Mouse (Mus musculus): Measurements from ENCODE around the gene Grb7.

Gene Grb7

GRCm38 (mm10) chr11:98472696-98473095 lies 26.5 kb downstream of the Grb7 start:
- no peak for DNase-seq (ENCODE audit: low spot score)

- DNase-seq (ENCODE audit: low spot score) = no peak
These were observed 27.8 kb downstream of the Grb7 start for GRCm38 (mm10) chr11:98473916-98474479.

- DNase-seq (ENCODE audit: low spot score) = no peak
These were observed 28.8 kb downstream of the Grb7 start for GRCm38 (mm10) chr11:98474967-98475366.

GRCm38 (mm10) chr11:98475630-98476433 lies 29.6 kb downstream of the Grb7 start:
- no peak for DNase-seq (ENCODE audit: low spot score)

DNA sequence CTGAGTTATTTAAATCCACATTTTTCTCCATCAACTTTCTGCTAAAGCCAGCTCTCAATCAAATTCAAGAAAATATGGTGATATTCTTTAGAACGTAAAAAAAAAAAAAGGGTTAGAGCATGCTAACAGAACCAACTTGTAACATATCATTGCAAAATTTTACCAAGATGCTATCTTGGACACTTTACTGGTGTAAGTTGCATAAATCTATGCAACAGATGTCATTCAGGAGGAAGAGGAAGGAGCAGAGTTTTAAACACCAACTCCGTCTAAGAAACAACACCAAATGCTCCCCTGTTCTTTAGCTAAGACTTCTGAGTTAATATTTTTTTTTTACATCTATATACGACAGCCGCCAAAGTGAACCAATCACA lies 30.2 kb downstream of the Grb7 start:
- DNase-seq (ENCODE audit: low spot score) = no peak

DNA sequence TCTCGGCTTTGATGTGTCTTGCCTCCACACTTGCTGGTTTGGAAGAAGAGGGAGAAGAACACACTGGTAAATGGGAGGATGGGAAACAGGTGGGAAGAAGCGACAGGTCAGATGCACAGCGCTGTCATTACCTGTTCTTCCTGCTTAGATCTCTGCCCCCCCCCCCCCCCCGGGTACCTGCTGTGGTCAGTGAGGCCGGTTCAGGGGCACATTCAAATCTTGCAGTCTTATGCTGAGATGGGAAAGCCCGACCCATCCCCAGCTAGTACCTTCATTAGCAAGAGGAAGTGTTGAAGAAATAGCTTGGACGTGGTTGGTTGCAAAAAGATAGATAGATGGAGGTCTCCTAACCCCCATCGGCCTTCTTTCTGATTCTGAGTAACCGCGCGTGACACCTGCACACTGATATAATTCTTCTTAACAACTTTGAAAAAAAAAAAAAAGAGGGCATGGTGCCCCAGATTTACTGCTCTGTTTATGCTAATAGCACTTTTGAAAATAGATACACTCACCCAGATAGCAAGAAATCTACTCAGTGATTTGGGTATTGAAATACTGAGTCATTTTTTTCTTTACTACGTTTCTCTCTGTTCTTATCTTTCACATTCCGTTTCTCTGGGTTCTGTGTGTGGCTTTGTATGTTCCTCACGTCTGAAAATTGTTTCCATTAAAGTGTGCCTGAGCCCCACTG lies 31.0 kb downstream of the Grb7 start:
- no peak for DNase-seq (ENCODE audit: low spot score)

GRCm38 (mm10) chr11:98479026-98479939 lies 33.1 kb downstream of the Grb7 start:
- DNase-seq (ENCODE audit: low spot score) = no peak

DNA sequence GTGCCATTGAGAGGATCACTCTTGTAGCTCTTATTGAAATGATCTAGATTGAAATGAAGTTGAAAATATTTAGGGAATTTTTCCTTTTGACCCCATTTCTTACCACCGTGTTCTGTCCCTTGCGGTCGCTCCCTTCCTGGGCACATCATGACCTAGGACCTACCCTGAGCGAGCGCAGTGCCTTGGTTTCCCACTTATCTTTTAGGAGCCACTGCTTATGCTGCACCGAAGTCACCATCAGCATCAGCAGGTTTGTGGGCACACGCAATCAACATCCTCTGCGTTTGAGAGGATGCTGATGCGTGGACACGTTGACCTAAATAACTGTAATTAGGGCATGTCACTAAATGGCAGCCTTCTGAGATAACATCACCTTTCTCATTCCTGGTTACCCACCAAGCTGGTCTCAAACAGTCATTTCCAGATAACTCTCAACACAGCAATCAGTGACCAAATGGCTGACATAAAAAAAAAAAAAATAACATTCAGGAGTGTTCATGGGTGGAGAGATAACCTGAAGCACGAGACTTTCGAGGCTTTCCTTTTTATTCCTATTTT lies 33.8 kb downstream of the Grb7 start:
- DNase-seq (ENCODE audit: low spot score) = no peak

- no peak for DNase-seq (ENCODE audit: low spot score)
These were observed 35.0 kb downstream of the Grb7 start for GRCm38 (mm10) chr11:98481231-98481630.

GRCm38 (mm10) chr11:98482067-98482466 lies 35.9 kb downstream of the Grb7 start:
- DNase-seq (ENCODE audit: low spot score) = no peak

DNA sequence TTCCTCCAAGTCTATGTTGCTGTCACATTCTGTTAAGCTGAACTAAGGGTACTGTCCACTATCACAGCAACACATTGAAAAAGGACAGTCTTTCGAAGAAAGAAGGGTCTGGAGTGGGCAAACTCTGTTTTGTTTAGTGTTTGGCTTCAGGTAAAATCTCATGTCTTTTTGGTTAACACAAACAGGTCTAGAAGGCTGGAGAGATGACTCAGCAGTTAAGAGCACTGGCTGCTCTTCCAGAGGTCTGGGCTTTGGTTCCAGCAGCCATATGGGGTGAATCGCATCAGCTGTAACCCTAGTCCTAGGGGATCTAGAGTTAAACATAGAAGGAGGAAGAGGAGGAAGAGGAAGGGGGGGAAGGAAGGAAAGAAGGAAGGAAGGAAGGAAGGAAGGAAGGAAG lies 39.6 kb downstream of the Grb7 start:
- DNase-seq (ENCODE audit: low spot score) = no peak

DNA sequence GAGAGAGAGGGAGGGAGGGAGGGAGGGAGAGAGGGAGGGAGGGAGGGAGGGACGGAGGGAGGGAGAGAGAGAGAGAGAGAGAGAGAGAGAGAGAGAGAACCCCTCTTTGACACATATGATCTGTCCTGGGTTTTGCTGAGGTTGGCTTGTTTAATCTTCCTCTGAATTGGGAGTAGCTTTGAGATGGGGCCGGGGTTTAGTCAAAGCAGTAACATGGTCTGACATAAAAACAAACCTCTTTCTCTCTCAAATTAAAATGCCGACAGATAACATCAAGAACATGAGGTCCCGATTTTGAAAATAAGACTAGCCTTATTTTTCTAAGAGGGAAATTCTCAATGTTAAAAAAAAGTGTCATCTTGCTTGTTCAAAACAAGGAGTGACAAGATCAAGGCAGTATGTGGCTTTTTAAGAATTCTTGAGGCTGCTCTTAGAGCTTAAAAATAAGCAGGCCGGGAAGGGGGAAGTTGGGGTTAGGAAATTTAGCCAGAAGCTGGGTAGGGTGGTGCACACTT lies 41.4 kb downstream of the Grb7 start:
- no peak for DNase-seq (ENCODE audit: low spot score)

DNA sequence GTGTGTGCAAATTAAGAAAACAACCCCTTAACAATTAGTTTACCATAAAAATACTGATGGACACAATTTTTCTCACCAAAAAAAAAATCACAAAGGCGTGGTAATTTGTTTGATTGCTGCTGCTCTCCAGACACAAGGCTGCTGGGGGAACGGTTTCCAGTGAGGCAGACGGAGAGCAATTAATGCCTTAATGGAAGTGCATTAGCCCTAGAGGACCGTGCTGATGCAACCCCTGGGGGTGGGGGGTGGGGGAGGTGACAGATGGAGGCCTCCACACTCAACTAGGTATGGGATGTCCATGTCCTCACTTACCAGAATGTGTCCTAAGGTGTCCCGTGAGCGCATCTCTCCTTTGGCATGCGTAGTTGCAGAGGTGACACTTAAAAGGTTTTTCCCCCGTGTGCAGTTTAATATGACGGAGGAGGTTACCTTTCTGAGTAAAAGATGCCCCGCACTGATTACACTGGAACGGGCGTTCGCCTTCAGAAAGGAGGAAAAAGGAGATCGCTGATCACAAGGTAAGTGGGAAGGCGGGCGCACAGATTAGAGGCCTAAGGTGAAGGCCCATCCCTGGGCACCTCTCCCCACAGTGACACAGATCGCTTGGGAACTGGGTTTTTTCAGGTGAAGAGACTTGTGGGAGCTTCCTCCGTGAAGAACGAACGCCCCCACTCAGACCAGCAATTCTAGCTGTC lies 42.5 kb downstream of the Grb7 start:
- no peak for DNase-seq (ENCODE audit: low spot score)

DNA sequence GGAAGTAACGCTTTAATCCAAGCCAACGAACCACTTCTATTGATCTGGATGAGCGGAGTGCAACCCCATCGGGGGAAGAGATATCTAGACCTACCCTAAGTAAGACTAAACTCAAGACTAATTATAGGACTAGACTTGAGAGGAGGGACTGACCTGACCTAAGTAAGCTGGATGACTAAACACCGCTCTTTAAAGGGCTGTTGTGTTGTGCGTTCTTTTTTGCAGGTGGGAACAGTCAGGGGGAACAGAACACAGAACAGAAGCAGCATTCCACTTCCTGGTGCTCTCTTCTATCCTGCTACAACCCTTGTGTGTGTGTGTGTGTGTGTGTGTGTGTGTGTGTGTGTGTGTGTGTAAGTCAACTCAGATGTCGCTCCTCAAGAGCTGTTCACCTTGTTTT lies 45.4 kb downstream of the Grb7 start:
- no peak for DNase-seq (ENCODE audit: low spot score)

DNA sequence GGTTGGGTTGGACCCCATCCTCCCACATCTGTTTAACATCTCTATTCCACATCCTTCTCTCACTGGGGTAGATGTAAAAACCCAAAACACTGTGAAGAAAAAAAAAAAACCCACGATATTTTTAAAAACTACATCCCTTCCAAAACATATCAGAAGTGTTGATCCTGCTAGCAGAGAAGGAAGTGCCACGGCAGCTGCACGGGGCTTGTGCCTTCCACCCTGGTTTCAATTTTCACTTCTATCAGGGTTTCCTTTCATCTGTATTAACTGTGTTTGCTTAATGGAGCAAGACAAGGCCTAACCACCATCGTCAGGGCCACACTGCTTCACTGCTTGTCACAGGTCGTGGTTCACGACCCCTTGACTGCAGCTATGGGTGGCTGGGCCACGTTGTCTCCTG lies 46.8 kb downstream of the Grb7 start:
- no peak for DNase-seq (ENCODE audit: low spot score)

DNA sequence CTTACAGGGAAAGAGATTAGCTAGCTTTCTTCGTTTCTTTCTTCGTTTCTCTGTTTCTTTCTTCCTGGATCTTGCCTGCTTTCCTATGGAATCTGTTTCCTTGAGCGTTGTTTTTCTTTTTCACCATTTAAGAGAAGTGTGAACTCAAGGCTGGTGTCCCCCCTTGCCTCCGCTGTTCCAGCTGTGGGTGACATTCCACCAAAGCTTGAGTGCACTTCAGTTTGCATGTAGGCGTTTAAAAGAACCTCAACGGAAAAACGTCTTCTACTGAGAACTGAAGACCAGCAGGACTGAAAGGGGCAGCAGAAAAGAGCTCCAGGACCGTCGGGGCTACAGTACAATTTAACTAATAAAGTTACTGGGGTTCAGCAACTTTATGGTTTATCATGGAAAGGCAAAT lies 47.2 kb downstream of the Grb7 start:
- no peak for DNase-seq (ENCODE audit: low spot score)

- no peak for DNase-seq (ENCODE audit: low spot score)
These were observed 49.1 kb downstream of the Grb7 start for GRCm38 (mm10) chr11:98495176-98495719.

- no peak for DNase-seq (ENCODE audit: low spot score)
These were observed 51.4 kb downstream of the Grb7 start for GRCm38 (mm10) chr11:98497388-98498288.

DNA sequence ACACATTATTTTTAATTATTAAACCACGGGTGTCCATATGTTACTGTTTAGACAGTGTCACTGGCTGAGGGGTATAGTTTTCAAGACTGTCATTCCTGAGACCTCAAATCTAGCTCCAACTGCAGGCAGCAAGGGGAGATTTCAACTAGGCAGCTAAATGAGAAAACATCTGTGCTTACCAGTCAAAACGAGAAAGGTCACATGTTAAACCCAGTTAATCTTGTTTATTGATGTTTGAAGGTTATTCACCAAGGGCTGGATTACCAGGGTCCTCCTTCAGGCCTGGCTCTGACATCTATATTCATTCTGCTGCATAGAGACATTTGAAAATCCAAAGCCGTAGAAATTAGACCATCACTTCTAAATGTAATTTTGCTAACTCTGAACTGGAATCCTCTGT lies 58.7 kb downstream of the Grb7 start:
- DNase-seq (ENCODE audit: low spot score) = no peak

Measured in testis, postnatal 10 days (tissue).